Mouse (Mus musculus) heart, postnatal 0 days (tissue): ENCODE data around the gene Ttc25. TPM values are rescaled to one million over a fixed set of nuclear protein-coding genes. Genes with fewer than 3 reads are reported as not detected.

Experiments
- ATAC-seq: fragments of 200-750 bp; cut with Nextera tagmentation; 2 replicates; pipeline ENCODE4 v1.8.0; 2017; ENCODE audit warnings: low read depth, moderate number of reproducible peaks, moderate library complexity; ENCODE audit not compliant: insufficient read depth
- DNase-seq: peaks from one replicate; pipeline ENCODE4 v3.0.0-alpha.2; 2016; ENCODE audit warnings: low spot score
- H3K27ac ChIP-seq: fragments of 300-500 bp; sonication (generic); 2 replicates; pipeline ENCODE4 v1.5.1; 2014; ENCODE audit warnings: low read depth, mild to moderate bottlenecking
- H3K27me3 ChIP-seq: fragments of 300-500 bp; sonication (generic); 2 replicates; pipeline ENCODE4 v1.6.1; 2014; ENCODE audit warnings: low read length, mixed read lengths; ENCODE audit not compliant: control insufficient read depth, insufficient read depth
- H3K36me3 ChIP-seq: fragments of 300-500 bp; sonication (generic); replicated peaks from 2 replicates; pipeline ENCODE4 v1.6.1; 2014; ENCODE audit warnings: low read length, mixed read lengths; ENCODE audit not compliant: control insufficient read depth, insufficient read depth
- H3K4me1 ChIP-seq: fragments of 300-500 bp; sonication (generic); 2 replicates; pipeline ENCODE4 v1.6.1; 2014; ENCODE audit warnings: antibody characterized with exemption; ENCODE audit not compliant: control insufficient read depth, insufficient read depth
- H3K4me2 ChIP-seq: fragments of 300-500 bp; sonication (generic); 2 replicates; pipeline ENCODE4 v1.6.1; 2014; ENCODE audit warnings: low read depth, mild to moderate bottlenecking, low read length, moderate library complexity
- H3K4me3 ChIP-seq: fragments of 300-500 bp; sonication (generic); 2 replicates; pipeline ENCODE4 v1.5.1; 2014; ENCODE audit warnings: low read depth, low read length
- H3K9ac ChIP-seq: fragments of 300-500 bp; sonication (generic); replicated peaks from 2 replicates; pipeline ENCODE4 v1.6.1; 2014; ENCODE audit warnings: low read depth, low read length, mixed read lengths
- H3K9me3 ChIP-seq: fragments of 300-500 bp; sonication (generic); replicated peaks from 2 replicates; pipeline ENCODE4 v1.6.1; 2016; ENCODE audit warnings: low read length; ENCODE audit not compliant: control insufficient read depth
- CTCF ChIP-seq: IDR thresholded peaks from 2 replicates; pipeline ENCODE4 v1.5.1; 2016; ENCODE audit warnings: antibody characterized with exemption, control low read depth, low read depth
- EP300 ChIP-seq: IDR thresholded peaks from 2 replicates; pipeline ENCODE4 v1.6.1; 2016; ENCODE audit warnings: antibody characterized with exemption, low read depth
- WGBS: fragments of 180-500 bp; shearing (Covaris S2); extraction: QIAGEN DNeasy Blood & Tissue Kit; methylation state at CpG from one replicate; pipeline ENCODE4 v1.1.7; 2014; 5-methylcytosine and 5-hydroxymethylcytosine counted together
- polyA plus RNA-seq: library from polyadenylated mRNA; unstranded; fragments of >200 nt; fragmentation: Nextera tagmentation; extraction: Ambion mirVana; gene quantifications from 2 replicates; pipeline ENCODE4 v1.2.1, GENCODE M21; 2015
- total RNA-seq: library from RNA; depleted of rRNA; stranded (reverse); fragments of >200 nt; gene quantifications from 2 replicates; pipeline ENCODE4 v1.2.3, GENCODE M21; 2014; ENCODE audit warnings: low replicate concordance

Gene Ttc25
- total and polyA plus RNA-seq, 2 experiments from 2014 or later, result 0.23 to 0.37 TPM

DNA sequence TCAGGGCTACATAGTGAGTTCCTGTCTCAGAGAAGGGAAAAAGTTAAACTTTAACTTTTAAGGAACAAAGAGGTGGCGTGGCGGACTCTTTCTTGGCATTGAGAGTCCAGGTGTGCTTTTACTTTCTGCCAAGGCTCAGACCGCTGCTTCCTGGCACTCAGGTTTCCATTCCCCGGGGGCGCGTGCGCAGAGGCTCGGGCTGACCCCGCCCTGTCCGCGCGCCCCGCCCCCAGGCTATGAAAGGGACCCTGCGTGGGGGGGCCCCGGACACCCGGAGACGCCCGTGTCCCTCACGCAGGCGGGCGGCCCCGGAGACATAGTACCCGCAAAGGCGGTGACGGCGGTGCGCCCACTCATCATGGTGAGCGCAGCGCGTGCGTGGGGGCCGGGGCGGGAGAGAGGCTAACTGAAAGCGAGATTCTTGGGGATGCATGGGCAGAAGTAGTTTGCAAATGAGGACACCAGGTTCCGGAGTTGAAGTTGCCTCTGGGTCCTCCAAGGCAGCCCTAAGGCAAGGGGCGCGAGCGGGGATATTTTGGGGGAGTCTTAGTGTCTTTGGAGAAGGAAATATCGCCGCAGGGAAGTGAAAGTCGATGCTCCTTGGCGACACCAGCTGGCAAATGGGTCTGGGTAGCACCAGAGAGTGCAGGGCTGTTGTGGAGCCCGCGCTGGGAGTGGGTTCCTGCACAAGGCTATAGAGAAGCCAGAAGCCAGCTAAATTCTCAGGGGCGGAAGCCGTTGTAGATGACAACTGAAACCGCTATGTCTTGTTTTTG is 29.5 kb downstream of the Ttc25 start, which contains the start of gene Cnp:
Gene Cnp, plus strand, starts transcription at position 197 of the 776 bp plus-strand sequence.
- H3K27me3 ChIP-seq, result no peaks in the 10 kb centered on the region
- peak within 1 kb of the TSS; percentile 86 for H3K4me2 ChIP-seq
- H3K9ac ChIP-seq, result peak within 1 kb of the TSS; percentile 66
- DNase-seq (peak; percentile 35), ATAC-seq (peak; percentile 87)
- H3K9me3 ChIP-seq, result no peaks in the 10 kb centered on the region
- peak within 1 kb of the TSS; percentile 70 for H3K4me3 ChIP-seq
- H3K4me1 ChIP-seq, result peaks cover 16% of the 10 kb centered on the region
- TF ChIP-seq EP300 (no peak), CTCF (no peak)
- peak within 1 kb of the TSS; percentile 47 for H3K27ac ChIP-seq
- H3K36me3 ChIP-seq, result 0 out of 2 replicates have a peak, but pooled peaks cover 4% of the 10 kb centered on the region
- 2% methylated on average over 46 of the region's 47 CpGs for WGBS

DNA sequence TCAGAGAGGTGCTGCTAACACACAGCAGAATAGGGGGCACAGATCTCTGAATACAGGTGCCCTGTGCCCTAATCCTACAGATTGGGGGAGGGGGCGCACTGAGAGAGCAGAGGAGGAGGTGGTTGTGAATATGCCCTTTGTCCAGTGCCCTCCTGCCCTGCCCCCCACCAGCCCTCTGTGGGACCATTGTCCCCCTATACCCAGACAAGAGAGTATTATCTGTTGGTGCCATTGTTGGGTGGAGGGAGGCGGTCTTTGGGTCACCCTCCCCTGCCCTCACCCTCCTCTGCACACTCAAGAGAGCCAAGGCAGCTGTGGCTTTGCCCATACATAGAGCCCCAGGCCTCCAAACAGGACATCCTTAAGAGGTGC is 30.1 kb downstream of the Ttc25 start:
- H3K4me1 ChIP-seq, result peaks cover 16% of the 10 kb centered on the region
- TF ChIP-seq CTCF (no peak), EP300 (no peak)
- no peak for DNase-seq
- no peaks in the 10 kb centered on the region for H3K27me3 ChIP-seq
- H3K36me3 ChIP-seq, result peaks cover 7% of the 10 kb centered on the region; the same call in 1 of the 2 replicates
- no peaks in the 10 kb centered on the region for H3K9me3 ChIP-seq
- peak overlapping the region; percentile 35; the same call in 1 of the 2 replicates for H3K27ac ChIP-seq
- H3K4me3 ChIP-seq, result peak overlapping the region; percentile 70
- ATAC-seq, result no peak
- peak overlapping the region; percentile 86 for H3K4me2 ChIP-seq
- WGBS, result 33% methylated on average over 2 of the region's 2 CpGs
- H3K9ac ChIP-seq, result 0 out of 2 replicates have a peak overlapping the region, but pooled peaks have one; percentile 66

- Histone ChIP-seq H3K27ac (no peak overlapping the region), H3K4me2 (no peak overlapping the region), H3K4me1 (peaks cover 10% of the 10 kb centered on the region; the same call in 1 of the 2 replicates), H3K36me3 (peaks cover 15% of the 10 kb centered on the region), H3K4me3 (no peak overlapping the region), H3K27me3 (no peaks in the 10 kb centered on the region), H3K9me3 (no peaks in the 10 kb centered on the region), H3K9ac (no peak overlapping the region)
- DNase-seq (no peak), ATAC-seq (no peak)
- TF ChIP-seq CTCF (no peak), EP300 (no peak)
- 63% methylated on average over 21 of the region's 21 CpGs for WGBS
Measured at GRCm38 (mm10) chr11:100576256-100576655, 30.8 kb downstream of the Ttc25 start.

DNA sequence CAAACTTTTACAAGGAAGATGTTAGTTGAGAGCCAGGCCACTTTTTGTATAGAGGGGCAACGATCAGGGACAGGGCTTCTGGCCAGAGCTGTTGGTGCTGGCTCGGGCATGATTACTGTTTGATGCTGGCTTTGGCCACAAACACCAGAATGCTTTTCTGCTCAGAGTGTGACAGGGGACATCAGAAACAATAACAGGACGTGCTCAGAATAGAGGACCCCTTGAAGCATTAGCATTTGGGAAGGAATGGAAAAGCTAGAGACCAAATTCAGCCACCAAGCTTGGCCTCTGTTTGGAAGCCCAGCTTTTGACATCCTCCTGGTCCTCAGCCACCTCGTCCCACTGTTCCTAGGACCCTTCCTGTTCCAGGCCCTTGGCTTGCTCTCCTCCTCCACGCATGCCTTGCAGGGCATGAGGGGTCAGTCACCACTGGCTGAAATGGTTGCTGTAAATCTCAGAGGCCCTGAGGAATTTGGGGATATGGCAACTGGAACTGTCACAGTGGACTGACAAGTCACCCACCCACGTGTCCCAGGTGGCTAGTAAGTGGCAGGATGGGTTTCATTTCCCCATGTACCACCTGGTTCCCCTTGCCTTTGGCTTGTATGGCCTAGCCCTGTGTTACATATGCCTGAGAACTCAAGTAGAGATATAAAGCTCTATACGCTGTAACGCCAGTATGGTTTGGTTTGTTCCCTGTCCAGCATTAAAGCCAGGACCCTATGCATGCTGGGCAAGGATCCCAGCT is 32.6 kb downstream of the Ttc25 start:
- Histone ChIP-seq H3K27me3 (no peaks in the 10 kb centered on the region), H3K4me3 (no peak overlapping the region), H3K27ac (no peak overlapping the region), H3K4me1 (0 out of 2 replicates have a peak, but pooled peaks cover 15% of the 10 kb centered on the region), H3K9ac (no peak overlapping the region), H3K9me3 (no peaks in the 10 kb centered on the region), H3K4me2 (no peak overlapping the region), H3K36me3 (peaks cover 32% of the 10 kb centered on the region)
- no peak for DNase-seq
- ATAC-seq, result no peak
- TF ChIP-seq EP300 (no peak), CTCF (no peak)
- WGBS, result 66% methylated on average over 8 of the region's 8 CpGs

- H3K4me1 ChIP-seq, result 0 out of 2 replicates have a peak, but pooled peaks cover 15% of the 10 kb centered on the region
- peaks cover 45% of the 10 kb centered on the region for H3K36me3 ChIP-seq
- H3K4me3 ChIP-seq, result no peak overlapping the region
- TF ChIP-seq CTCF, result no peak
- no peak for TF ChIP-seq EP300
- ATAC-seq (no peak), DNase-seq (no peak)
- no peaks in the 10 kb centered on the region for H3K9me3 ChIP-seq
- no peak overlapping the region for H3K27ac ChIP-seq
- no peak overlapping the region for H3K9ac ChIP-seq
- 93% methylated on average over 9 of the region's 9 CpGs for WGBS
- H3K4me2 ChIP-seq, result no peak overlapping the region
- H3K27me3 ChIP-seq, result no peaks in the 10 kb centered on the region
Measured at GRCm38 (mm10) chr11:100579116-100579799, 33.9 kb downstream of the Ttc25 start.
